Mouse (Mus musculus): Measurements from ENCODE around the gene Zcchc14.
"Not testable (repeated sequence)": the region's sequence is repeated elsewhere in the genome, so short reads cannot be mapped to it uniquely, and the experiment has no call there.

The Zcchc14 gene

DNA sequence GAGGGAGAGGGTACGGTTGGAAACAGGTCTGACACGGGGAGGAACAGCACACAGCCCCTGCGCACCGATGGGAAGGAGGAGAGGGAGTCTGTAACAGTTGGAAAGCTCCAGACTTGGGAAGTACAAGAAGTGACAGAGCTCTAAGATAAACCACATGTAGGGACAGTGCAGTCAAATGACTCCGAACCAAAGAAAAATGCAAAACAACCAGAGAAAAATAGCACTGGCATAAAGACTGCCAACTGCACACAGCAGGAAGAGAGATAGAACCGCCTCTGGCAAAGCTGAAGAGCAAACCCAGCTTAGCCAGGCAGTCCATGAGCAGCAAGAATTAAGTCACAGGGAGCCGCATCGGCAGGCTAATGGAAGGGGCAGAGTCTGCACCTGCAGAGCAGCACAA, 29.7 kb downstream of the Zcchc14 start:
- DNase-seq (ENCODE audit: low read depth, low spot score), result no peak

DNA sequence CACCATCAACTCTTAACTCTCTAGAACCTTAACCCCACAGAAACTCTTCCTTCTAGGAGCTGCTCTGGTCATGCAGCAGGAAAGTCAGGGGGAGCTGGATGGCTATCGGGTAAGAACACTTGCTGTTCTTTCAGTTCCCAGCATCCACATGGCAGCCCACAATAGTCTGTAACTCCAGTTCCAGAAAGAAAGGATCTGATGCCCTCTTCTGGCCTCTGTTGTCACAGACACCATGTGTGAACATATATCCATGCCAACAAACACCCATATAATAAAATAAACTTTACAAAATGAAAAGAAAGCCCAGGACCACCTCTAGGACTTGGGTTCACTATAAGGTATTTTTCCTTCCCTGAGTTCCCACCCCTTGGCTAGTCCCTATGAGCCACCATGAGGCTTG, 30.8 kb downstream of the Zcchc14 start:
- DNase-seq (ENCODE audit: low read depth, low spot score), result no peak

DNA sequence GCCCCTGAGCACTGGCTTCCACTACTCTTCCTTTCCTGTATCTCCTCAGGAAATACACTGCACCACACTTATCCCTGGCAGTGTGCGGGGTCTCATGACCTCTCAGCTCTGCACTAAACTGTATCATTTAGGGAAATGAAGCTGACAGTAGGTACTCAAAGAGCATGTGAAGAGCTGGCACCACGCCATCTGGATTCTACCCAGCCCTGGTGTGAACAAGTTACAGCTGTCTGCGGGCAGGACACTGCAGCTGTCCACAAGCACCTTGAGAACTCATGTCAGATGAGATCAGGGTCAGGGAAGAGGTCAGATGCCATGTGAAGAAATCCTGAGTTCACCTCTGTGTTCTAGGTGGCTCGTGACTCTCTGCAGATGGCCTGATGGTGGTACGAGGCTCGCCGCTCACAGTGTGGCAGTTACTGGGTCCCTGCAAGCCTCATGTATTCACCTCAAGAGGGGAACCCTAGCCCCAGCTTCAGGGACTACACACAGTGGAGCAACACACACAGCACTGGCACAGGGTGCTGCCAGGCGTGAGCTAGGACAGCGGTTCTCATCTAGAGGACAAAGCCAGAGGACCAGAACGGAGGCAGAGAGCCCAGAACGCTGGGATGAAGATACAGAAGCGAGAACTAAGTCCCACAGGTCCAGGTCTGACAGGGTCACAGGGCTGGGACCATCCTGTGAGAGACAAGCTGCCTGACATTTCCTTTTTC, 31.7 kb downstream of the Zcchc14 start:
- no peak for DNase-seq (ENCODE audit: low read depth, low spot score)

DNA sequence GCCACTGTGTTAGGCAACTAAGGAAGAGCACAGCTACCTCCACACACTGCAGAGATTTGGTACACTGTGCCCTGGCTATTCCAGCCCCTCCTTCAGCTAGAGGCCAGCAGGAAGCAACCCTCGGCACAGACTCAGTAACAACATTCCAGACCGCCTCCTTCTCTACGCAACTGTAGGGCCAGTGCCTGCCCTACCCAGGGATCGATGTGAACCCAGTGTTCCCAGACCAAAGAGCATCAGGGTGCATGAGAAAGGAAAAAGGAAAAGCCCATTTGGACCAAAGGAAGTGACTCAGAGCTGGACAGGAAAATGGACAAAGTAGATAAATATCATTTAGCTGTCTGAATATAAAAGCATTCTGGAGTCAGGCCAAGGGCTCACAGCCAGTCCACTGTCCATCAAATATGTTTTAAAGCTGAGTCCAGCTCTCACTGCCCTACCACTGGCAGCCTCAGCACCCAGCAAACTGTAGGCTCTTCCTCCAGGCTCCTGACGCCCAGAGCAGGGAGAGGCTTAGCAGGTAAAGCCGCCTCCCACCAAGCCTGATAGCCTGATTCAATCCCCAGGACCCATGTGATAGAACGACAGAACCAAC, 33.2 kb downstream of the Zcchc14 start:
- no peak for DNase-seq (ENCODE audit: low read depth, low spot score)

DNA sequence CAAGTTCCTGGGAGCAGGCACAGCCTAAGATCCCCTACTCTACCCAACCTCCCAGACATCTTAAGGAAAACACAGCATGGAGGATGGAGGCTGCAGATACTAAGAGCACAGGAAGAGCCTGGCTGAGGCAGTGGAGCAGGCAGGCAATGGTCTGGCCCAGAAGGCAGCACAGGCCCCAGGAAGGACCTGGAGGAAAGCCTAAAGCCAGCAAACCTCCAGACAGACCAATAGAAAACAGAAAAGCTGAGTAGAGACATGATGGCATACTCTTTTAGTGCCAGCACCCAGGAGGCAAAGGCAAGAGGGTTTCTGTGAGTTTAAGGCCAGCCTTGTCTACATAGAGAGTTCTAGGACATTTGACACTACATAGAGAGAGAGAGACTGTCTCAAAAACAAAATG, 39.3 kb downstream of the Zcchc14 start:
- no peak for DNase-seq (ENCODE audit: low read depth, low spot score)

DNA sequence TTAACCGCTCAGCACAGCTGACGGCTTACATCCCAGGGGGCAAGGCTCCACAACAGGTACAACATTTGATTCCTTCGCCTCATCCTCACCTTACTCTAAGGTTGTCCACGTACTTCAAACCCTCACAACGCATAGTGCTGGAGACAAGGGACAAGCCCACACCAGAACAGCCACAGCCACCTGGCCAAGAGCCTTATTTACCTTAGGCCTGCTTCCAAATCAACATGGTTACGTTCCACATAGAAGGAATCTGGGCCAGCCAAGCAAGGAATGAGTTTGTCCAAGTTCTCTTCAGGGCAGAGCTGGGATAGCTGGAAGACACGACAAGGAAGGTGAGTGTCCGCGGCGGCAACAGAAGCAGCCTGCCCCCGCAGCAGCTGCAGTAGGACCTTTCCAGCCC, 42.8 kb downstream of the Zcchc14 start:
- no peak for DNase-seq (ENCODE audit: low read depth, low spot score)

DNA sequence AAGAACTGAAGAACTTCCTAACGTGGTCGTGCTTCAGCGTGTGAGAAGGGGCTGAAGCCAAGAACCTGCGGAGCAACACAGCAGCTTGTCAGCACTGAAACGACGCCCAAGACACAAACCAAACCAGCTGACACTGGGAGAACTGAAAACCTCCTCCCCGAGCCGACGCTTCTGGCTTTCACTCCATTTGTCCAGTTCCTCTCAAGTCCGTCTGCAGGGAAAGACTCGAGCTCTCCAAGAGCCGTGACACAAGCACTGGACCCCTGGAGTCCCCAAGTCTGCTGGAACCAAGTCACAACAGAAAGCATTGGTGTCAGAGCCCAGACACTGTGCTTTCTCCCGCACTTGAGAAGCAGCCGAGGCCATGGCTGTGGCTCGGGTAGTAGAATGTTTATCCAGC, 43.5 kb downstream of the Zcchc14 start:
- DNase-seq (ENCODE audit: low read depth, low spot score), result no peak

DNA sequence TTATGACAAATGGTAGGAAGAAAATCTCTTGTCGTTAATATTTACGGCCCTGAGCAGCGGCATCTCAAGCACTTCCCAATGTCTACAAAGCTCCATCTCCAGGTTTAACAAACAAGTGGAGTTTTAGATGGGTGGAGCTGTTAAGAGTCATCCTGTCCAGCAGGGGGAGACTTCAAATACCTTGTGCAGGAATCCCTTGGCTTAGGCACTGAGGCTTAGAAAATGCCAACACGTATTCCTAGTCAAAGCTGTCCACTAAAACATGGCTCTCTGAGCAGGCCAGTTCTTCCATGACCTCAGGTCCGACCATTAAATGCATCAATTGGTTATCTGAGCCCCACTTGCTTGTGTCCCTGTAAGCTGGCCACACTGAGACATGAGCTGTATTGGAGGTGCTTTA, 45.0 kb downstream of the Zcchc14 start:
- no peak for DNase-seq (ENCODE audit: low read depth, low spot score)

DNA sequence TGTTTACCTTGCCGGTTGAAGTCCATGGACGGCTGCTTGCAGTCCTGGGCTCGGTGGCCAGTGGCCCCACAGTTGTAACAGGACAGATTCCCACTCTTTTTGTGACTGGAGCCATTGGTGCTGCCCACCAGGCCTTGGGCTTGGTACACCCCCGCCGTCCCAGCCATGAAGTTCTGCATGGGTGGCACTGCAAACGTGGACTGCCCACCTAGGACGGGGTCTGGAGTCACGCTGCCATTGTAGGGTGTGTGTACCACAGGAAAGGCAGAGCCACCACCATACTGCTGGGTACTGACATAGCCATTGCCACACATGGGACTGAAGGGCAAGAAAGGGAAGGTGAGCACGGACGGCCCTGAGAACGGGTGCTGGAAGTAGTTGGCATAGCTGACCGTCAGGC, 48.9 kb downstream of the Zcchc14 start:
- DNase-seq (ENCODE audit: low read depth, low spot score), result no peak

DNA sequence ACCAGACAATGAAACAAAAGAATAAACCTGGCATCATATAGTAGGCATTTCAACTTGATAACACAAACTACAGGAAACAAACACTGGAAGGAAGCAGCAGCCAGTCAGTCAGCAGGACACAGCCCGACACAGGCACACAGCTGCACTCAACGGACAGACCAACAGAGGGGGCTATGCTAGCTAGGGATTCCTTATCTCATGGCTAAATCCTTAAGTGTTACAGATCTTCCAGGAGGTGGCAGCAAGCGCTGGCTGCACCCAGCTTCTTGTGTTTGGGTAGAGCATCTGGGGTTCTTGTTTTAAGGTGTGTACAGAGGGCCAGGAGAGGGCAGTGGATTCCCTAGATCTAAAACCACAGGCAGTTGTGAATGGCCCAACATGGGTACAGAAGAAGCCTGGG, 49.8 kb downstream of the Zcchc14 start:
- no peak for DNase-seq (ENCODE audit: low read depth, low spot score)

DNA sequence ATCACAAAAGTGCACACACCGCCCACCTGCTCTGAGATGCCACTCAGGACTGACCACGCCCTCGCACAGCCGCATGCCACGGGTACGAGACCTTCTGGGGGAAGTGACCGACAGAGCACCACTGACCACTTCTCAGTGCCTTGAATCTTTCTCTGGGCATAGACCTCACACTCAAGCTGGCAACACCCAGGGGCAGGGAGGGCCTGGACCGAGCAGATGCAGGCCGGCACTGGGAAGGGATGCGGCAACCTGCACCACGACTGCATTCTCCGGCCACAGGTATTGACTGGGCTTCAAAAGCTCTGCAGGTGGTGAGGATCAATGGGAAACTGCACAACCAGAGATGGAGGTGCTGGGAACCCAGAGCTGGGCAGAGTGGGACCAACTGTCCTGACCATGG, 50.3 kb downstream of the Zcchc14 start:
- no peak for DNase-seq (ENCODE audit: low read depth, low spot score)

DNA sequence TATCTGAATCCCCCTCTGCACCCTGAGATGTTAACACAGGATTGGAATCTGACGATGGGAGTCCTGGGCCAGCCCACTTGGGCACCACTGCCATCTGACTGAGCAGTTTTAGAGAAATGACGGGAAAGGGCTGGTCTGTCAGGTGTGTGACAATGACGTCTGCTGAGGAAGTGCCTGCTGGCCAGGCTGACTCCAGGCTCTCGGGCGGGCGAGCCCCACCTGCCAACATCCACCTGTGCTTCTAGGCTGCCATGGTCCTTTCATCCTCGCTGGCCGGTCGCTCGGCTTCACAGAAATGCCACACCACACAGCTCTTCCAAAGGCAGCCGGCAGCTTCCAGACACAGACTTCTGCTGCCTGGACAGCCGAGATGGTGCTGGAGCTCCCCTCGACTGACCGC, 52.9 kb downstream of the Zcchc14 start:
- DNase-seq (ENCODE audit: low read depth, low spot score), result no peak

DNA sequence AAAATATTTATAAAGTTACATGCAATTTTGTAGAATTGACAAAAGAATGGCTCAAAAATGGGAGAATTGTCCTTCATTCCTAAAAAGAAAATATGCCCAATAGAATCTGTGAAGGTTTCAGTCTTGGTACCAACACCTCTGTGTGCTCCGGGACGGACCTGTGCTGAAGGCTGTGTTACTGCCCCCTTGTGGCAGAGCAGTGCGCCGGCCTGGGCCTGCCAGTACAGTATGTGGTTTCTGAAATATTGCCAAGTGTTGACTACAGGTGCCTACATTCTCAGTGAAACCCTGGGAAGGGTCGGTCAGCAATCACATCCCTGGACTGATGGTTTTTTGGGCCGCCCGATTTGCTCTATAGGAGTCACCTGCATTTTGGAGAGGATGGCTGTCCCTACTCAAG, 53.8 kb downstream of the Zcchc14 start:
- peak; percentile 61 for DNase-seq (ENCODE audit: low read depth, low spot score)

DNA sequence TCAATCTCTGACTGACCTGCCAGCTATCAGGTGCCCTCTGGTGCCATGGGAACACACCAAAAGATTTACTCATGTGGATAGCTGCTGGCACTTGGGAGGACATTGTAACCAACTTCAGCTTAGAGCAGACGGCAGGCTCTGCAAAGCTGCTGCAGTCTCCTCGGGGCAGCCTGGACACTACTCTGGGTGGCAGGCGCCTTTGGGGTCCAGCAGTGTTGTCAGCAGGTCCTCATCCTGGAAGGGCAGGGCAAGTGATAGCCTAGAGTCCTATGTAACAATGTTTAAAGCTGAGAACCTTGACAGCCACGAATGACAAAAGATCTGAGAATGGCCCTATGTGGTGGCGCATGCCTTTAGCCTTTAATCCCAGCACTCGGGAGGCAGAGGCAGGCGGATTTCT, 54.5 kb downstream of the Zcchc14 start:
- no peak for DNase-seq (ENCODE audit: low read depth, low spot score)

DNA sequence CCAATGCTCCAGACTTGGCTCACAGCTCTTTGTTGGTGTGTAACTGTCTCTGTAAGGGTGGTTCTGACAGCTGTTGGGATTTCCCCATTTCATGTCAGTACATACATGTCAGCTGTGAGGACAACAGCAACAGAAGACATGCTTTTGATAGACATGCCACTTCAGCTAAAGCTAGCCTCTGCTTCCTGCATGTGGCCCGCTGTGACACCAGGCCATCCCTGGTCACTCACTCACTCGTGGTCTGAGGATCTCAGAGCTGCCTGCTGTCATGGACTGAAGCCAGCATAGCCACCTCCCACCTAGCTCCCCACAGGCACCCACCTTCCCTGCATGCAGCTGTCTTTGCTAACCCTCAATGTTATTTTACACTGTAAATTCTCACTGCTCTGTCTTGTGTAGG, 55.2 kb downstream of the Zcchc14 start:
- DNase-seq (ENCODE audit: low read depth, low spot score), result not testable (repeated sequence)

DNA sequence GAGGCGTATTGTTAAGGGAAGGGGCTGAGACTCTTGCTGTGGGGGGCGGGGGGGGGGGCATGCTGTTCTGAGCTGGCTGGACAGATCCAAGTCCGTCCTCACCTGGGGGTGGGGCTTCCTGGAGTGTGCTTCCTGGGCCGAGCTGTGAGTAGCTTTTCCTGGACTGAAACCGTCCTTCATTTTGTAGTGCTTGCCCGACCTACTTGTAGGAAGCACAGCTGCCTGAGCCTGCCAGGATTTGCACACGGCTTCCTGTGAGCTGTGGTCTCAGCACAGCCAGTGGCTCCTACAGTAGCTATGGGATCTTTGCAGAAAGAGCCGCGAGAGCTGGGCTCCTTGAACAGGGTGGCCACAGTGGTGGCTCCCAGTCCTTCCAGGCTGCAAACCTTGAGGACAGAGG, 58.7 kb downstream of the Zcchc14 start:
- no peak for DNase-seq (ENCODE audit: low read depth, low spot score)

DNA sequence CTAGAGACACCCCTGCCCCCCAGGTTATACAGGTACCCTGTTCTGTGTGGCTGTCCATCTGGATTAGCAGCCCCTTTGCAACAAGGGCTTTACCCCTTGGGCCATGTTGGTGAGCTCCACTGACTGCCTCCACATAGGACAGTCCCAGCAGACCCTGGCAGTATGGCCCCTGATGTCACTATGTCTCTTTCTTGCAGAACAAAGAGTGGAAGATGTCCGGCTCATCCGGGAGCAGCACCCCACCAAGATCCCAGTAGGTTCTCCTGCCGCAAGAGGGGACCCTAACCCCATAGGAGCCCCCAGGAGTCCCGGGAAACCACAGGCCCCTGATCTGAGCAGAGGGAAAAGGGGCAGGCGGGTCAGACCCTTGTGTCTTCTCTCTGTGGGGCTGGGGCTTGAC, 59.4 kb downstream of the Zcchc14 start:
- no peak for DNase-seq (ENCODE audit: low read depth, low spot score)

DNA sequence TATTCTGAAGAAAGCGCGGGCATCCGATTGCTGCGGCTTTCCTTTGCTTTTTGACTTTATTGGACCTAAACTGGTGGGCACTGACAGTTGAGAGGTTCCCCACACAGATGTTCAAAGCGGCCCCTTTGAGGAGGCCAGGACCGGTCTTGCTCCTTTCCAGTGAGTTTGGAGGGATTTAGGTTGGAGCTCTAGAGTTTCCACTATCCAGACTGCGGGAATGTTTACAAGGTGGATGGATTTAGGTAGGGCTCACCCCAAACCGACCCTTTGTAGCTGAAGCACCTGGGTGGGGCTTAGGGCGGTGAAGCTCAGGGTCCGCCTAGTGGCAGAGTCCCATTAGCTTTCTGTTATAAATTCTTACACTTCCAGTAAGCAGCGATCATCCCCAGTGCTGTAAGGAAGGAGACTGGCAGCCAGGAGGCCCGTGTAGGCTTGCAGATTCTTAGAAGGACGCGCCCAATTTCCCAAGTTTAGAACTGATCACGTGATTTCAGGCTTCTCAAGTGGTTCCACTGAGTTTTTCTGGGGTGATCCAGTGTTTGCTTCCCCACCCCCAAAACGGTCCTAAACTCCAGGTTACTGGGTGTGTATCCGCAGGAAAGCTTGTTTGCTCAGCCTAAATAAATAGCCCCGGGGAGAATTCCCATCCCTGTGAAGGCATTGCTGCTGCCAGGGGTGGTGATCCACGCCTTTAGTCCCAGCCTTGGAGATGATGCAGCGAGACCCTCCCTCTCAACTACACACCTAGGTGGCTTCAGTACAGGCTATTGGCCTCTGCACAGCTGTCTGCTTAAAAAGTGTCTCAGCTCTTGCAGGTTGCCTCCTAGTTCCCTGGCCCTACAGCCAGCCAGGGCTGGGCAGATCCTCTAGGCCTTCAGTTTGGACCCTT, 61.3 kb downstream of the Zcchc14 start:
- no peak for DNase-seq (ENCODE audit: low read depth, low spot score)

DNA sequence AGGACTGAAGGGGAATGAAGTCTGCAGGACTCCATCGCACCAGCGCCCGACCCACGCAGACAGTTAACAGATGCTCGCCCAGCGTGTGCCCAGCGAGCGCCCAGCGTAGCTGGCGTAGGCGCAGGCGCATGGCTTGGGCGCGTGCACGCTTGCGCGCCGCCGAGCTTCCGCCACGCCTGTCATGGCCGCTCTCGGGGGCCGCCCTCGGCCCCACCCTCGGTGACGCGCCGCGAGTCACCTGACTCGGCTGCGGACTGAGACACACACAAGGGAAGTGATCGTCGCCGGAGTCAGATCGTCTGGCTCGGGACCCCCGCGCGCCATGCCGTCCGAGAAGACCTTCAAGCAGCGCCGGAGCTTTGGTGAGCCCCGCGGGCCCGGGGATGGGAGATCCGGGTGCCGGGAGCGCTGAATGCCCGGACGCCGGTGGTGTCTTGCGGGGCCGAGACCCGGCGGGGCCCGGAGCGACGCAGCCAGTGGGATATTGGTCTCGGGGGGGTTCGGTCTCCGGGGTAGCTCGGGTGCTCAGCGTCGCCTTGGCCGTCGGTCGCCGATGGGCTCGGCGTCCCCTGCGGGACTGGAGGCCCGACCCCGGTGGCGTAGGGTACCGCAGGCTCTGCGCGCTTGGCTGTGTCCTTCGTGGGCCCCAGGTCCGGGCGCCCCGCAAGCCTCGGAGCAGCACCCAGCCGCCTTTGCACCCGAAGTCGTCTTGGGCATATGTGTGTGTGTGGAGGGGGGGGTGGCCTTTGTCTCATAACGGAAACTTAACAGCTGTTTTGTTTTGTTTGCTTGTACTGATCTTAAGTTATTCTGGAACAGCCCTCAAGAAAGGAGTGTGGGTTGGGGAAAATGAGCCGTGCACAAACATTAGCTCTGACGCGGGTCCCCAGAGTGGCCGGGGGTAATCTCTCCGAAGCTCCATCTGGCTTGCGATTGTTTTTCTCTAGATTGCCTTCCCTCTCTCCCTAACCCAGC, 62.2 kb downstream of the Zcchc14 start, which contains the start of gene Map1lc3b:
Map1lc3b (plus strand) TSS at position 159 of the 975 bp plus-strand sequence.
- DNase-seq (ENCODE audit: low read depth, low spot score), result peak; percentile 92

DNA sequence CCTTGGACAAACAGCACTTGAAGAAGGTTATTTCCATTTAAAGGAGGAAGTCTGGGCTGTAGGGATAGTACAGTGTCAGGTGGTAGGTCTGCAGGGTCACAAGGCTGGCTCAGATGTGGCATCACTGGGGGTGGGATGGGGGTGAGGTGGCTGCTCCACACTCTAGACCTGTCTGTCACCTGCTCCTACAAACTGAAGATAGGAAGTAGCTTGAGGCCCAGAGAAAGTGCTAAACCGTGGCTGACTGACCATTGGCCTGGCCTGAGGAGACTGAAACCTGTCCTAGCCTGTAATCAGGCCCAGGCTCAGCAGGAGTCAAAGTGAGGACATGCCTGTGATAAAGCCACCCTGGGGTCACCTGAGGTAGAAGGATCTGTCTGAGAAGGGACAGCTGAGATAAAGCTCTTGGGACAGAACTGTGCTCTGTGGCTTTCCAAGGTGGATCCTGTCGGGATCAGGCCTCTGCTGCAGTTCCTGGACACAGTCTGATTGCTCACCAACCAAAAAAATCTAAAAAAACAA, 63.4 kb downstream of the Zcchc14 start:
- no peak for DNase-seq (ENCODE audit: low read depth, low spot score)

DNA sequence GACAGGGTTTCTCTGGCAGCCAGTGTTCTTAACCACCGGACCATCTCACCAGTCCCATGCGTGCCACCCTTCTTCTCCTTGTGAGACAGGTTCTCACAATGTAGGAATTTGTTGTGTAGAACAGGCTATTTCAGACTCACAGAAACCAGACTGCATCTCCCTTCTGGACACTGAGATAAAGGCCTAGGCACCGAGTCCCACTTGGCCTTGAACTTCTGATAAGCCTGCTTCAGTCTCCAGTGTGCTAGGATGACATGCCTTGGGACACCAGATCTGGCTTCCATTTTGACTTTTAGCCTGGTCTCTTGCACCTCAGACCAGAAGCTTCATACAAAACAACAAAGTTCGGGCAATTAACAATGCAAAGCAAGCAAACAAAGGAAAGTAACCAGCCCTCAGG, 64.0 kb downstream of the Zcchc14 start:
- DNase-seq (ENCODE audit: low read depth, low spot score), result no peak
